Mouse (Mus musculus) hindbrain, embryonic 13.5 days (tissue): ENCODE data around the gene Aco2. TPM values are rescaled to one million over a fixed set of nuclear protein-coding genes. Genes with fewer than 3 reads are reported as not detected.

Source experiments
- ATAC-seq: fragments of 200-750 bp; cut with Nextera tagmentation; 2 replicates; pipeline ENCODE4 v1.8.0; 2017; ENCODE audit warnings: moderate TSS enrichment; ENCODE audit not compliant: low FRiP score
- H3K27ac ChIP-seq: fragments of 300-500 bp; sonication (generic); 2 replicates; pipeline ENCODE4 v1.5.1; 2015; ENCODE audit warnings: inconsistent platforms, mild to moderate bottlenecking, moderate library complexity
- H3K27me3 ChIP-seq: fragments of 300-500 bp; sonication (generic); 2 replicates; pipeline ENCODE4 v1.6.1; 2015; ENCODE audit warnings: mild to moderate bottlenecking, inconsistent platforms
- H3K36me3 ChIP-seq: fragments of 300-500 bp; sonication (generic); 2 replicates; pipeline ENCODE4 v1.6.1; 2015; ENCODE audit warnings: mild to moderate bottlenecking, inconsistent platforms
- H3K4me1 ChIP-seq: fragments of 300-500 bp; sonication (generic); replicated peaks from 2 replicates; pipeline ENCODE4 v1.6.1; 2015; ENCODE audit warnings: inconsistent platforms
- H3K4me2 ChIP-seq: fragments of 300-500 bp; sonication (generic); 2 replicates; pipeline ENCODE4 v1.6.1; 2015; ENCODE audit warnings: inconsistent platforms, mild to moderate bottlenecking, moderate library complexity
- H3K4me3 ChIP-seq: fragments of 300-500 bp; sonication (generic); 2 replicates; pipeline ENCODE4 v1.5.1; 2015; ENCODE audit warnings: mild to moderate bottlenecking, inconsistent platforms
- H3K9ac ChIP-seq: fragments of 300-500 bp; sonication (generic); 2 replicates; pipeline ENCODE4 v1.6.1; 2015; ENCODE audit warnings: mild to moderate bottlenecking, inconsistent platforms
- H3K9me3 ChIP-seq: fragments of 300-500 bp; sonication (generic); 2 replicates; pipeline ENCODE4 v1.6.1; 2016; ENCODE audit warnings: inconsistent platforms
- WGBS: fragments of 180-500 bp; shearing (Covaris S2); methylation state at CpG from one replicate; pipeline ENCODE4 v1.1.7; 2015; 5-methylcytosine and 5-hydroxymethylcytosine counted together
- polyA plus RNA-seq: library from polyadenylated mRNA; unstranded; fragments of >200 nt; fragmentation: Nextera tagmentation; extraction: Ambion mirVana; gene quantifications from 2 replicates; pipeline ENCODE4 v1.2.1, GENCODE M21; 2015

Aco2 gene
- polyA plus RNA-seq, 1 experiment from 2014 or later, result 237 TPM

GRCm38 (mm10) chr15:81935869-81936637 is 63.9 kb downstream of the Aco2 start:
- H3K27me3 ChIP-seq, result no peaks in the 10 kb centered on the region
- peak; percentile 22; the same call in 1 of the 2 replicates for ATAC-seq
- H3K4me1 ChIP-seq, result peaks cover 43% of the 10 kb centered on the region
- peak overlapping the region; percentile 79 for H3K4me2 ChIP-seq
- H3K27ac ChIP-seq, result peak overlapping the region; percentile 95
- peak overlapping the region; percentile 87 for H3K9ac ChIP-seq
- 58% methylated on average over 7 of the region's 7 CpGs for WGBS
- H3K9me3 ChIP-seq, result no peaks in the 10 kb centered on the region
- peak overlapping the region; percentile 64 for H3K4me3 ChIP-seq
- H3K36me3 ChIP-seq, result peaks cover 10% of the 10 kb centered on the region

- Histone ChIP-seq H3K27me3 (no peaks in the 10 kb centered on the region), H3K27ac (peak within 1 kb of the TSS; percentile 95), H3K36me3 (peaks cover 10% of the 10 kb centered on the region), H3K9me3 (no peaks in the 10 kb centered on the region), H3K4me2 (peak within 1 kb of the TSS; percentile 79), H3K4me3 (peak within 1 kb of the TSS; percentile 64), H3K4me1 (peaks cover 43% of the 10 kb centered on the region), H3K9ac (peak within 1 kb of the TSS; percentile 87)
- ATAC-seq, result peak; percentile 78
- 0% methylated on average over 12 of the region's 12 CpGs for WGBS
These were observed 64.6 kb downstream of the Aco2 start, which contains the start of gene Csdc2 for GRCm38 (mm10) chr15:81936679-81937078. Csdc2 (plus strand) TSS chr15:81936759.

GRCm38 (mm10) chr15:81937098-81937972 is 65.2 kb downstream of the Aco2 start:
- Histone ChIP-seq H3K4me1 (peaks cover 45% of the 10 kb centered on the region), H3K4me2 (peak overlapping the region; percentile 79), H3K4me3 (peak overlapping the region; percentile 64), H3K27ac (peak overlapping the region; percentile 95), H3K36me3 (peaks cover 10% of the 10 kb centered on the region), H3K9ac (peak overlapping the region; percentile 87), H3K27me3 (no peaks in the 10 kb centered on the region), H3K9me3 (no peaks in the 10 kb centered on the region)
- WGBS, result 6% methylated on average over 19 of the region's 19 CpGs
- ATAC-seq, result peak; percentile 44

DNA sequence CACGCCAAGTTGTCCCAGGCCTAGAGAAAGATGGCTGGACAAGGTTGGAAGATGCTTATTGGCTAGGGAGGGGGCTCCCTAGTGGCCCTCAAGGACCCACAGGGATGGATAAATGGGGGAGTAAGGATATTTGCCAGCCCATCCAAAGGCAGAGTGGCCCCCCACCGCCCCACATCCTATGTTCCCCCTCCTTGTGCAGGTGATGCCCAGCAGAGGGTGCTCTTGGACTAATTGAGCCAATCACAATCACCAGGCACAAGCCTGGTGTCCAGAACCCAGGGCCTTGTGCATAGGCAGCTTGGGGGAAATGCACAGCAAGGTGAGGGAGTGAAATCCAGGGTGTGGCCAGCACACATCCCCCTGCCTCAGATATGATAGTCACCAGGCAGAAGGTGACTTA is 66.1 kb downstream of the Aco2 start:
- peak; percentile 35; the same call in 1 of the 2 replicates for ATAC-seq
- Histone ChIP-seq H3K27me3 (no peaks in the 10 kb centered on the region), H3K36me3 (peaks cover 10% of the 10 kb centered on the region), H3K4me3 (peak overlapping the region; percentile 64), H3K4me2 (peak overlapping the region; percentile 79), H3K9ac (peak overlapping the region; percentile 87), H3K4me1 (peaks cover 42% of the 10 kb centered on the region), H3K9me3 (no peaks in the 10 kb centered on the region), H3K27ac (peak overlapping the region; percentile 95)
- WGBS, result 28% methylated on average over 2 of the region's 2 CpGs

- WGBS, result 89% methylated on average over 10 of the region's 10 CpGs
- Histone ChIP-seq H3K4me2 (peak overlapping the region; percentile 79; the same call in 1 of the 2 replicates), H3K9ac (0 out of 2 replicates have a peak overlapping the region, but pooled peaks have one; percentile 19)
These were observed 67.1 kb downstream of the Aco2 start for GRCm38 (mm10) chr15:81939157-81939715.

GRCm38 (mm10) chr15:81939774-81940173 is 67.7 kb downstream of the Aco2 start:
- Histone ChIP-seq H3K4me2 (no peak overlapping the region), H3K36me3 (peaks cover 10% of the 10 kb centered on the region), H3K27ac (no peak overlapping the region), H3K9me3 (no peaks in the 10 kb centered on the region), H3K9ac (no peak overlapping the region), H3K27me3 (no peaks in the 10 kb centered on the region), H3K4me1 (peaks cover 46% of the 10 kb centered on the region), H3K4me3 (no peak overlapping the region)
- WGBS, result 91% methylated on average over 4 of the region's 4 CpGs
- no peak for ATAC-seq

More at GRCm38 (mm10) chr15:81939157-81939715, 67.1 kb downstream of the Aco2 start:
- Histone ChIP-seq H3K27me3 (no peaks in the 10 kb centered on the region), H3K36me3 (peaks cover 10% of the 10 kb centered on the region), H3K4me1 (peaks cover 46% of the 10 kb centered on the region), H3K4me3 (no peak overlapping the region), H3K9me3 (no peaks in the 10 kb centered on the region), H3K27ac (no peak overlapping the region)
- no peak for ATAC-seq

DNA sequence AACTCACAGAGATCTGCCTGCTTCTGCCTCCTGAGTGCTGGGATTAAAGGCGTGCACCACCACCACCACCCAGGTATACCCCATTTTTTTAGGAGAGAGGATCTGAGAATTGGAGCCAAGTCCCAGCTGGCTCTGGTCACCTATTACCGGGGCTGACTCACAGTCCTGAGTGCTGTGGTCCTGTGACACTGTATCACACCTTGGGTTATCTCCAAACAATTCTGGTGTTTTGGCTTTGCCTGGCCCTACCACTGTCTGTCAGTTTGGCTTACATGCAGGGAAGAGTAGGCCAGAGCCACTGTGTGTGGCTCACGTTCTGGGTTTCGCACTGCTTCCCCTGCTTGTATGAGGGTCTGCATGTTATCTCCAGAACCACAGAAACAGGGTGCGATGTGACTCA is 68.1 kb downstream of the Aco2 start:
- Histone ChIP-seq H3K4me2 (no peak overlapping the region), H3K4me1 (peaks cover 46% of the 10 kb centered on the region), H3K27me3 (no peaks in the 10 kb centered on the region), H3K36me3 (peaks cover 10% of the 10 kb centered on the region), H3K27ac (no peak overlapping the region), H3K4me3 (no peak overlapping the region), H3K9me3 (no peaks in the 10 kb centered on the region), H3K9ac (no peak overlapping the region)
- ATAC-seq, result no peak
- 91% methylated on average over 5 of the region's 5 CpGs for WGBS

DNA sequence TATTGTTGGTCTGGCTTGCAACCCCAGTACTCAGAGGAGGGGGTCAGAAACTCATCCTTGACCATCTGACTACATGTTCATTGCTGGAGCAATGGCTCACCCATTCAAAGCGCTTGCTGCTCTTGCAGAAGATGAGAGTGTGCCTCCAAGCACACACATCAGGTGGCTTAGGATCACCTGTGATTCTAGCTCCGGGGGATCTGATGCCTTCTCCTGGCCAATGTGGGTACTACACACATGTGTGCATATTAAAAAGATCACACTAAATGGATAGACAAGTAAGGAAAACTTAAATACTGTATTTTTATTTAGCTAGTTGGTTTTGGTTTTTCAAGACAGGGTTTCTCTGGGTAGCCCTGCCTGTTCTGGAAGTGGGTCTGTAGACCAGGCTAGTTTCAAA is 68.9 kb downstream of the Aco2 start:
- 94% methylated on average over 2 of the region's 2 CpGs for WGBS
- Histone ChIP-seq H3K4me2 (no peak overlapping the region), H3K9ac (no peak overlapping the region), H3K9me3 (no peaks in the 10 kb centered on the region), H3K27me3 (no peaks in the 10 kb centered on the region), H3K27ac (no peak overlapping the region), H3K4me3 (no peak overlapping the region), H3K36me3 (peaks cover 10% of the 10 kb centered on the region), H3K4me1 (peaks cover 47% of the 10 kb centered on the region)
- ATAC-seq, result no peak

GRCm38 (mm10) chr15:81943176-81943749 is 71.2 kb downstream of the Aco2 start:
- 9% methylated on average over 8 of the region's 9 CpGs for WGBS
- H3K4me3 ChIP-seq, result no peak overlapping the region
- H3K4me2 ChIP-seq, result no peak overlapping the region
- 0 out of 2 replicates have a peak, but pooled peaks have one; percentile 15 for ATAC-seq
- no peaks in the 10 kb centered on the region for H3K9me3 ChIP-seq
- no peaks in the 10 kb centered on the region for H3K27me3 ChIP-seq
- peak overlapping the region; percentile 58; the same call in 1 of the 2 replicates for H3K27ac ChIP-seq
- peak overlapping the region; percentile 53 for H3K9ac ChIP-seq
- H3K4me1 ChIP-seq, result peaks cover 29% of the 10 kb centered on the region
- H3K36me3 ChIP-seq, result peaks cover 27% of the 10 kb centered on the region

DNA sequence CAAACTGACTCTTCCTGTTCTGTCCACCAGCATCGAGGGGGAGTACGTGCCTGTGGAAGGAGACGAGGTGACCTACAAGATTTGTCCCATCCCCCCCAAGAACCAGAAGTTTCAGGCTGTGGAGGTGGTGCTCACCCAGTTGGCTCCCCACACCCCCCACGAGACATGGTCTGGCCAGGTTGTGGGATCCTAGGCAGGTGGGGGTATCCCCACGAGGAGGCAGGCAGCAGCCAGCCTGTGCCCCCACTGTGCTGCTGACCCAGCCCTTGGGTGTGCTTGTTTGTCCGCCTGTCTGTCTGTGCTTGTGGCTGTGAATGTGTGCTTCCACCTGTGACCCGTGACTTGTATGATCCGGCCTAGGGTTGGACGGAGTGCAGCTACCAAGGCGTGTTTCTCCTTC is 77.0 kb downstream of the Aco2 start:
- Histone ChIP-seq H3K4me2 (no peak overlapping the region), H3K4me3 (no peak overlapping the region), H3K27me3 (no peaks in the 10 kb centered on the region), H3K9me3 (no peaks in the 10 kb centered on the region), H3K4me1 (0 out of 2 replicates have a peak, but pooled peaks cover 4% of the 10 kb centered on the region), H3K36me3 (peaks cover 70% of the 10 kb centered on the region), H3K9ac (no peak overlapping the region), H3K27ac (no peak overlapping the region)
- ATAC-seq, result no peak
- WGBS, result 92% methylated on average over 10 of the region's 10 CpGs

GRCm38 (mm10) chr15:81949476-81950131 is 77.5 kb downstream of the Aco2 start:
- Histone ChIP-seq H3K36me3 (peaks cover 75% of the 10 kb centered on the region), H3K9ac (no peak overlapping the region), H3K4me1 (0 out of 2 replicates have a peak, but pooled peaks cover 4% of the 10 kb centered on the region)

More at GRCm38 (mm10) chr15:81949476-81950131, 77.5 kb downstream of the Aco2 start:
- Histone ChIP-seq H3K4me2 (no peak overlapping the region), H3K27ac (no peak overlapping the region), H3K9me3 (no peaks in the 10 kb centered on the region), H3K4me3 (no peak overlapping the region), H3K27me3 (no peaks in the 10 kb centered on the region)
- ATAC-seq, result no peak
- WGBS, result 79% methylated on average over 11 of the region's 11 CpGs
